Mouse (Mus musculus): ENCODE measurements around the gene Gfod2.

DNA sequence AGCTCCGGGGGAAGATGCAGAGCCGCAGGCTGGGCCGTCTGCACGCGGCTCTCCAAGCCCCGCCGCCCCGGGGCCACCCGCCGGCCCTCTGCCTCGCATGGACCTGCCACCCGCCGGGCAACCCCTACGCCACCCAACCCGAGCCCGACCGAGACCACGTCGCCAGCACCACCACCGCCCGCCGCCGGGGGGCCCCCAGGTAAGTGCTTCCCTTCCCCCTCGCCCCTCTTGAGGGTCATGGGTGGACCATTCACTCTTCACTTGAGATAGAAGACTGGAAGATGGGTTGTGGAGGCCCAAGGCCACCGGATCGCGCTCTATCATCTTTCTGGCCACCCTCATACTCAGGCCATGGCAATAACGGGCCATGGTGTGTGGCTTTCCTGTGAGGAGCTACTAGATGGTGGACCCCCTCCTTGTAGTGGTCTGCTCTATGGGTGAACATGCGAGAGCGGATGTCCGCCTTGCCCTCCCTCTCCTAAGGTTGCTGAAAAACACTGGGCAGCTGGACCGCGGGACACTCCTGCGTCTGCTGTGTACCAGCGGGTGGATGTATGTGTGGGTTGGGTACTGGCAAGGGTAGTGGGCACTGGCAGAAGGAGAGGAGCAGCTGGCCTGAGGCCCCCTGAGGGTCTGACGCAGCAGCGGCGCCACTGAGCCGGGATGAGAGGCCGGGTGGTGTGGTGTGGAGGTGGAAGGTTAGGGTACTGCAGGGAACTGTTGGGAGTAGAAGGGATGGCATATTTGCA, 64.2 kb downstream of the Gfod2 start:
- no peak for TF ChIP-seq CTCF (IDR thresholded peaks at IDR 0.05; ENCODE audit: low read depth)
- TF ChIP-seq EP300 (IDR thresholded peaks at IDR 0.05; ENCODE audit: low read depth) = no peak

All from liver, postnatal 0 days (tissue).